Mouse (Mus musculus): ENCODE measurements around the gene Setd7. TPM values are rescaled to one million over a fixed set of nuclear protein-coding genes. Genes with fewer than 3 reads are reported as not detected.
A peak's percentile ranks its signal among the peaks of the same experiment; 100 is the strongest.

The Setd7 gene
- total RNA-seq, 2 experiments from 2014 or later = 151 to 156 TPM

- DNase-seq (ENCODE audit: low spot score) = peak; percentile 51
These were observed 672 bp upstream of the Setd7 start for GRCm38 (mm10) chr3:51561109-51561992.

DNA sequence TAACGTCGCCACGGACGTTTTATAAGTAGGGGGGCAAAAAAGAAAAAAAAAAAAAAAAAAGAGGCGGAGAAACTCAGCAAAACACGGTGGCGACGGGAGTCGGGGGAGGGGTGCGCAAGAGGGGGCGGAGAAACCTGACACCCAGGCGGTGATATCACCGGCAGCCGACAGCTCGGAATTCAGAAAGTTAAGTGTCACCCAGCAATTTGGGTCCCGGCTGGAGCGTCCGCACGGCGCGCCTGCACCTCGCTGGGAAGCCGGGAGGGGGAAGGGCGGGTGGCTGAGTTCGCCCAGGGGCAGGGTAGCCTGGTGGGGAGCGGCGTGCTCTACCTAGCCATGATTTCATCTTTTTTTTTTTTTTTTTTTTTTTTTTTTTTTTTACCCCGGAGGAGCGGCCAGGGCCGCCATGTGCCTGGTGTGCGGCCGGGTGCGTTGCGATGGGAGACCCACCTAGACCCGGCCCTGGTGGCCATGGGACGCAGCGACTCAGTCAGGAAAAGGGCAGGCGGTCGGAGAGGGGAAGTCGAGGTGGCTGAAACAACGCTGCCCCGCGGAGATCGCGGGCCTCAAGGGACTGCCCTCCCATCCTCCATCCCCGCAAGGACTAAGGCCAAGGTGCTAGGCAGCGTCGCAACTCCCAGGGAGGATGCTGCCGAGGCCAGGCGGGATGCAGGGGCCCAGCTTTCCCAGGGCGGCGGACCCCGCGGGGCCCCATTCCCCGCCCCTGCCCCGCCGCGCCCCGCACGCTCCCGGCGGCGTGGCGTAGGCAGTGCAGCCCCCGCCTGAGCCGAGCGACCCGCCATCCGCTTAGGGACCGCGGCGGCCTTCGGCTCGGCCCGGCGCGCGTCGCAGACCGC, 857 bp downstream of the Setd7 start:
- DNase-seq (ENCODE audit: low spot score) = peak; percentile 87

- DNase-seq (ENCODE audit: low spot score) = no peak
These were observed 5.1 kb downstream of the Setd7 start for GRCm38 (mm10) chr3:51555583-51555982.

DNA sequence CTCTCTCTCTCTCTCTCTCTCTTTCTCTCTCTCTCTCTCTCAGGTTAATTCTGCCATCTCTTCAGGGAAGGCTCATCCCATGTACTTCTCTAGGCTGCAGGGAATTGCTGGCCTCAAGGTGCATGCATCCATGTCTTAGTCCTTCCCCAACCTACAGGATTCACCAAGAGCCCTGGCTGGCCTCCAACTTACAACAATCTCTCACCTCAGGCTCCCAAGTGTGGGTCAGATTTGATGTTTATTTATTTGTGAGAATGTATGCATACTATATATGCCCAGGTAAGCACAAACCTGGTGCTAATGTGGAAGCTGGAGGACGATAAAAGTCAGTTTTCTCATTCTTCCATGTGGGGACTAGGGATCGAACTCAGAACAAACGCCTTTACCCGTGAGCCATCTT, 5.8 kb downstream of the Setd7 start:
- no peak for DNase-seq (ENCODE audit: low spot score)

DNA sequence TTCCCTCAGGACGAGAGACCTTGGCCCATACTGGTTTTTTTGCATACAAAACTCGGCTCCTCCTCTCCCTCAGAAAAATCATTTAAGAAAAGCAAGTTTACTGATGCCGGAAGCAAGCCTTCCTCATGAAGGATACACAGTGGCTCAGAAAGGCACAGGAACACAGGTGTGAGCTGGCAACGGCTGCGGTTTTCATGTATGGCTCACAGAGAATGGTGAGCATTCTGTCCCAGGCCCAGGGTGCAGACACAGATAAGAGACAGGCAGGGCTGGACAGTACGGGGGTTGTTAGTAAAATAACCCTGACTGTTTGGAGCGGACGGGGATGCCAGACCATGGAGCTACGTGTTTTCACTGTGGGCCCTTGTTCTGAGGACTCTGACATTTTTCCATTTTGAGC, 6.6 kb downstream of the Setd7 start:
- no peak for DNase-seq (ENCODE audit: low spot score)

GRCm38 (mm10) chr3:51553497-51553875, 7.2 kb downstream of the Setd7 start:
- DNase-seq (ENCODE audit: low spot score) = peak; percentile 83

- peak; percentile 60 for DNase-seq (ENCODE audit: low spot score)
These were observed 7.7 kb downstream of the Setd7 start for GRCm38 (mm10) chr3:51552841-51553496.

DNA sequence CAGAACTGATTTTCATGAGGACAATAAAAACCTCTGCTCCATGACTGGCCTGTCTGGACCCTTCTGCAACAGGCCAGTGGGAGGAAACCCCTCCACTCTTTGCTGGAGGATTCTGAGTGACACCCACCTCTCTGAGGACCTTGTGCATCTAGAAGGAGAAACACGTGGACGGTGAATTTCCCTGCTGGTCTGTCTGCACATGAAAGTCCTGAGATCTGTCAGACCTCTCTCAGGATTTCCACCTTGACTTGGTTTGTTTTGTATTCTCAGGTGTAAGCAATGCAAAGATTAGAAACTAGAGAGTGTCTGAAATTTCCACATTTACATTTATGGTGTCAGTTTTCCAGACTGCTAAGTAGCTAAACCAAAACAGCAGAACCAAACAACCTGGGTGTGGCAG, 8.5 kb downstream of the Setd7 start:
- no peak for DNase-seq (ENCODE audit: low spot score)

- no peak for DNase-seq (ENCODE audit: low spot score)
These were observed 11.6 kb downstream of the Setd7 start for GRCm38 (mm10) chr3:51548987-51549579.

DNA sequence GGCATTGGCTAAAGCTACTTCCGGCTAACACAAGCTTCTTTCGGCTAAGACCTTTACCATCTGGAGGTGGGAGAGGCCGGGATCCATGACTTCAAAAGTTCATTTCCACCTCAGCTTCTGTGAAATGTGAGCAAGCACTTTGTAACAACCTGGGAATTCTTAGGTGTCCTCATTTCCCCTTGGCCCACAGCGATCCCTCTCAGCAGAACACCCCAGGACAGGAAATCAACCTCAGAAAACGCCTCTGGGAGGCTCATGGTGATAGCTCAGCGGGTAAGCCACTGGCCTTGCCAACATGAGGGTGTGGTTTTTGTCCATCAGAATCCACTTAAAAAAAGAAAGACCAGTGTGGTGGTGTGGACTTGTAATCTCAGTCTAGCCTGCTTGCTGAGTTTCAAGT, 13.1 kb downstream of the Setd7 start:
- no peak for DNase-seq (ENCODE audit: low spot score)

- DNase-seq (ENCODE audit: low spot score) = no peak
These were observed 16.1 kb downstream of the Setd7 start for GRCm38 (mm10) chr3:51544442-51545128.

DNA sequence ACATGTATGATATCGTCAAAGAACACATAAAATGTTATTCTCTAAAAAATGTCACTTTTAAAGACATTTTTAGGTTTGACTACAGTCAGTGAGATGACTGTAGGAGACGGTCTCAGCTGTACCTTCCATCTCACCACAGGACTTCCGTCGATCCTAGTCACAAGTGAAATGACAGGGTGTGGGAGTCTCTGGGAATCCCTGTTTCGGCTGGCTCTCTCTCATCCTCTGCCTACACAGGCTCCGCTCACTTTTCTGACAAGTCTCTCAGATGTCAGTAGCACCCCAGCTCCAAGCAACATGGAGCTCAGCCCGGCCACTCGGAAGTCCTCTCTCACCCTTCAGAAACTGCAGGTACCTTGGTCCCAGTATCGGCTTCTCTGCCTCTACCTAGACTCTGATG, 20.0 kb downstream of the Setd7 start:
- no peak for DNase-seq (ENCODE audit: low spot score)

- peak; percentile 67 for DNase-seq (ENCODE audit: low spot score)
These were observed 20.9 kb downstream of the Setd7 start for GRCm38 (mm10) chr3:51539567-51540408.

DNA sequence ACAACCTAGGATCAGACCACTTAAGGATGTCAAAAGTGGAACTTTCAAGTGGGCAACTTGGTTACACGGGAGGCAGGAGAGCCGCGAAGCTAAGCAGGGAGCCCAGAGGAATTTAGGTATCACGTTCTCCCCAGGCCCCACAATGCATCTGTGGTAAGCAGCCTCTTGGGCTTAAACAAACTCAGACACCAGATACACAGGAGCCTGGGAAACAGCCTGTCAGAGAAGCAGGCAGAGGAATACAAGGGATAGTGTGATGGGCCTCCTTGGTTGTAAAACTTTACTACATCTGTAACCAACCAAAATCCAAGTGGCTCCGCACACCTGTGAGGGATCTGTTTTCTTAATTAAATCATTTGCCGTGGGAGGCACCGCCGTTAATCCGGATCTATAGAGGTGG, 26.7 kb downstream of the Setd7 start:
- no peak for DNase-seq (ENCODE audit: low spot score)

DNA sequence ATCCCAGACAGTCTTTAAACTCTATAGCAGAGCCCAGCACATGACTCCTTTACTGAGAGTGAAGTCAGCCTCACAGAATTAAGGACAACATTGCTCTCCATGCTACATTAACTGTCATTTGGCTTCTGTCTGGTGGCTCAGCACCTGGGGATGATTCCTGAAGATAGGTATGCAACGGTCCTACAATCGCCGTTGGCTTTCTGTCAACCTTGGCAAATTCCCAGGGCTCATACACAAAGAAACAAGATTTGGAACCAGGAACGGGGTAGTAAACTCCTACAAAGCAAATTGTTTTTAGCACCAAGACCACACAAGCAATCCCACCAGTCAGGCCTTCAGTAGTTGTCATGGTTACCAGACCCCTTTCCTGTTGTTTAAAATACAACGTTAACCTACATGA, 27.1 kb downstream of the Setd7 start:
- DNase-seq (ENCODE audit: low spot score) = no peak

DNA sequence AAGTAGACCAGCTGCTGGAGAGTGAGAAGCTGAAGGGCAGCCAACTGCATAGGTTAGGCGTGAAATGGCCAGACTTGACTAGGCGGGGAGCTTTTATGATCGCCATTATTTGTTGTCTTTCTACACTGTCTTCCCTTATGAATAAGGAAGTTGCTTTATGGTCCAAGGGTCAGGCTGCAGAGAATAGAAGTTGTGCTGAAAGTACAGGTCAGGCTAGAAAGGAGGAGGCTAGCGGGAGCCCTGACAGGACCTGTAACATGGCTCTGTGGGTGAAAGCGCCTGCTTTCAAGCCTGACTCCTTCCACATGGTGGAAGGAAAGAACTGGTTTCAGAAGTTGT, 28.4 kb downstream of the Setd7 start:
- no peak for DNase-seq (ENCODE audit: low spot score)

DNA sequence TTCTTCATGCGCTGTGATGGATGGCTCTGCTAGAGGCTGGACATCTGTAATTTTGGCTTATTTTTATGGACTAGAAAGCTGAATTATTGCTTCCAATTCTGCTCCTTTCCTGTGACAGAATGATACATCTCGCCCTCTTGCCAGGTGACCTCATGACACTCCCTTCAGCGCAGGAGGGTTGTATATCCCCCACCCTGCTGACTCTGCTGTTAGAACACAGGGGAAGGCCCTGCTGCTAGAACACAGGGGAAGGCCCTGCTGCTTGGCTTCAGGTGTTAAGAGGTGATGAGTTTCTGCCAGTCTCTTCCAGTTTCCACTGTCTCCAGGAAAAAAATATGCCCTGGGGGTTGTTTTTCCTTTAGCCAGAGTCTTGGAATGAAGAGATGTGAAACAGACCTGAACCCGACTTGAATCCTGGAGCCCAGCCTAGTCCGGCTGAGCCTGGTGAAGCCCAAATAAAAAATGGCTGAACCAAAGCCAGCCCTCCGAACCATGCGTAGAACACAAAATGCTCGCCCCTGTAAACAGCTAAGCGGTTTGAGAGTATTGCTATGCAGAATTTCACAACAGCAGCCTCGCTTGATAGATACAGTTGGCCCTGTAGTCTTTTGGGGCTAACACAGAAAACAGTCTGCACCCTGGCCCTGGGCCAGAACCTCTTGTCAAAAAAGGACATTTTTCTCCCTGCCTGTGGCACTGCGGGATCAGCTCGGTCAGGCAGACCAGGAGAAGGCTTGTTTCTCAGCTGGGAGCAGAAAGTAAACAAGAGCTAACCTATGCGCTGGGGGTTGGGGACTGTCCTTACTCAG, 29.0 kb downstream of the Setd7 start:
- DNase-seq (ENCODE audit: low spot score) = peak; percentile 59

- DNase-seq (ENCODE audit: low spot score) = no peak
These were observed 33.8 kb downstream of the Setd7 start for GRCm38 (mm10) chr3:51526891-51527290.

GRCm38 (mm10) chr3:51525186-51525785, 35.4 kb downstream of the Setd7 start:
- no peak for DNase-seq (ENCODE audit: low spot score)
